Comparison of ENCODE assay signal across 9 mouse cellular contexts in the genomic region with DNA sequence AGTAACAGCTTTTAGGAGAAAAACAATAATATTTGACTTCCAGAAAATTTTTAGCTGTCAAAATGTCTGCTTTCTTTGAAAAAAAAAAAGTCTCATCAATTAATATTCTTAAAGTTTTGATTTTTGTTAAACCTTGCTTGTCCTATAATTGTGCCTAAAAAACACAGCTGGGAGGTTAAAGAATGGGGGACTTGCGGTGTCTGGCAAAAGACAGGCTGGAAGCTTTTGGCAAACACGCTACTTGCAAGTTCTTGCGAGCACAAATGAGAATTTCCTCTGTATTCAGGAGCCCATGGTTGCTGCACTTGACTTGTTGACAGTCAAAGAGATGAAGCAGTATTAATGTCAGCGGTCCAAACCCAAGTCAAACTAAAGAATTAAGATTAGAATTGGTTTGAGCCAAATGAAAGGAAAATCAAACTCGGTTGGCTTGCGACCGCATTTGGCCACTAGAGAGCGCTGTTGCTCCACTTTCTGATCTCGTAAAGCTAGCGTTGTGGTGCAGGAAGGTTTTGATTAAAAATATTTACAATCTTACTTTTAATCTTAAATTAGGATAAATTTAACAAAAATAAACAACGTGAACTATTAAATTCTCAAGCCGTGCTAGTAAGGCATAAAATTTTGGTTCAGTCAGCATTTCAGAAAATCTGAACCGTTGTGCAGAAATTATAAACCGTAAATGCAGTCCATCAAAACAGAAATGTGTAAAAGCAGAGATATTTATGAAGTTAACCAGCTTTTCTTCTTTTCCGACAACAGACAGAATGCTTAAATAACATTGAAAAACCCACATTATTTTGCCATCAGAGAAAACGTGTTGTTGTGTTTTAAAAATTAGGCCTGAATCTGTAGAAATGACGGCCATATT. TPM values are rescaled to one million over a fixed set of nuclear protein-coding genes. Genes with fewer than 3 reads are reported as not detected.
A peak's percentile ranks its signal among the peaks of the same experiment; 100 is the strongest.
DNase-seq lines count a peak whose midpoint lies in the region; ATAC-seq and TF ChIP-seq lines count a peak whose summit lies in the region.
"Had no signal": no experiment of that assay in that cellular context is flagged by ENCODE, and none has a peak within 500 bp of the region (broad histone marks: within the 10 kb centered on the region; RNA-seq: fewer than 3 reads in every experiment).

No protein-coding gene starts in this region.

- DNase-seq in spleen, adult 2 months (ENCODE audit: low read depth in 1 of 2, low spot score in 2 of 2): peak; percentile 11 to 44
- no peak for DNase-seq in spleen, adult 12 weeks (ENCODE audit: low spot score)
- peak; percentile 90 for DNase-seq in adrenal gland, postnatal 10 days
- peak; percentile 82 for DNase-seq in embryo, embryonic 9.5 days (ENCODE audit: extremely low spot score)
- peak; percentile 94 for DNase-seq in kidney, postnatal 10 days
- peak in 2 of 3 experiments; percentile 14 to 20 for DNase-seq in liver, embryonic 14.5 days (ENCODE audit: low read depth in 3 of 3, low spot score in 3 of 3)
- peak; percentile 84 to 89 for DNase-seq in right cerebral cortex, adult 2 months (ENCODE audit: low spot score in 2 of 2)

- H3K4me3 ChIP-seq in spleen, adult 2 months (ENCODE audit: extremely low read depth, insufficient read depth, insufficient read length): no peak overlapping the region
- H3K4me3 ChIP-seq in liver, embryonic 14.5 days (ENCODE audit: insufficient read depth in 1 of 2, low read depth in 2 of 2, low read length in 2 of 2): no peak overlapping the region
- H3K4me3 ChIP-seq: hindbrain, embryonic 15.5 days had no signal

- no peak overlapping the region for H3K4me2 ChIP-seq in liver, embryonic 14.5 days (ENCODE audit: low read depth)
- H3K4me2 ChIP-seq: hindbrain, embryonic 15.5 days had no signal

- no peak for ATAC-seq in liver, embryonic 14.5 days (ENCODE audit: insufficient read depth)
- no peak for ATAC-seq in monocyte, adult 5-6 weeks (replicated peaks; ENCODE audit: insufficient number of reproducible peaks, low FRiP score, low TSS enrichment, poor library complexity, severe bottlenecking)

- peaks cover 11% of the 10 kb centered on the region; the same call in 1 of the 2 replicates for H3K4me1 ChIP-seq in spleen, adult 2 months (ENCODE audit: control insufficient read depth, insufficient read depth, insufficient read length)
- H3K4me1 ChIP-seq in liver, embryonic 14.5 days (replicated peaks; ENCODE audit: control insufficient read depth in 2 of 2, insufficient read depth in 2 of 2, low read length in 1 of 2): no peaks in the 10 kb centered on the region

- WGBS in spleen, adult 2 months: 21% methylated on average over 17 of the region's 17 CpGs
- WGBS in liver, embryonic 14.5 days (ENCODE audit: insufficient replicate concordance): 16% methylated on average over 17 of the region's 17 CpGs

- no peak overlapping the region for H3K9ac ChIP-seq in liver, embryonic 14.5 days (replicated peaks)
- H3K9ac ChIP-seq: hindbrain, embryonic 15.5 days had no signal

- TF ChIP-seq POLR2A in spleen, adult 2 months (IDR thresholded peaks at IDR 0.05; ENCODE audit: low read depth, low read length): no peak

- H3K27ac ChIP-seq in spleen, adult 2 months (ENCODE audit: insufficient read depth, low read length): no peak overlapping the region
- H3K27ac ChIP-seq in liver, embryonic 14.5 days: no peak overlapping the region
- H3K27ac ChIP-seq: hindbrain, embryonic 15.5 days had no signal

- peaks cover 49% of the 10 kb centered on the region for H3K27me3 ChIP-seq in spleen, adult 2 months (ENCODE audit: control insufficient read depth, insufficient read depth, low read length)
- H3K27me3 ChIP-seq in liver, embryonic 14.5 days (ENCODE audit: control insufficient read depth, insufficient read depth, low read length): peaks cover 98% of the 10 kb centered on the region

- TF ChIP-seq CTCF in spleen, adult 2 months (IDR thresholded peaks at IDR 0.05; ENCODE audit: extremely low read depth, insufficient read depth, insufficient read length, insufficient replicate concordance): peak; percentile 81; the same call in 1 of the 2 replicates
- TF ChIP-seq CTCF in liver, embryonic 14.5 days (IDR thresholded peaks at IDR 0.05; ENCODE audit: low read depth): peak; percentile 82

- no peak for TF ChIP-seq EP300 in liver, embryonic 14.5 days (IDR thresholded peaks at IDR 0.05; ENCODE audit: low read depth)

- H3K36me3 ChIP-seq in spleen, adult 2 months (ENCODE audit: control insufficient read depth, insufficient read depth, low read length): no peaks in the 10 kb centered on the region
- H3K36me3 ChIP-seq in liver, embryonic 14.5 days (replicated peaks; ENCODE audit: control insufficient read depth, insufficient read depth, low read depth): no peaks in the 10 kb centered on the region
- H3K36me3 ChIP-seq: hindbrain, embryonic 15.5 days had no signal

- no peaks in the 10 kb centered on the region for H3K9me3 ChIP-seq in liver, embryonic 14.5 days (ENCODE audit: control insufficient read depth, low read length)
- H3K9me3 ChIP-seq: hindbrain, embryonic 15.5 days had no signal

RNA-seq across cellular contexts. Expression of gene Hoxd8, which starts 2.2 kb away (rescaled TPM):
- 0.32 and 0.41 TPM in 2 replicates for polyA plus RNA-seq in spleen, adult 2 months (2012; rRNA removed)
- total RNA-seq in adrenal gland, postnatal 10 days (2021): 10 to 100 TPM; 25.0 to 26.2 TPM
- polyA plus RNA-seq in liver, embryonic 14.5 days (2012; rRNA removed): 0.02 and 0.04 TPM in 2 replicates
- 0.06 TPM in 1 of 2 replicates, not detected in the other for polyA plus RNA-seq in liver, embryonic 14.5 days (2014; fragmentation: Nextera tagmentation; extraction: Ambion mirVana)
- not detected in 3 replicates for total RNA-seq in monocyte, adult 5-6 weeks (2017)

RNA-seq across cellular contexts. Expression of gene Hoxd9, which starts 4.7 kb away (rescaled TPM):
- polyA plus RNA-seq in spleen, adult 2 months (2012; rRNA removed): 0.04 and 0.06 TPM in 2 replicates
- total RNA-seq in adrenal gland, postnatal 10 days (2021): 1 to 10 TPM; 4.6 TPM
- 0.03 TPM in 1 of 2 replicates, not detected in the other for polyA plus RNA-seq in liver, embryonic 14.5 days (2012; rRNA removed)
- polyA plus RNA-seq in liver, embryonic 14.5 days (2014; fragmentation: Nextera tagmentation; extraction: Ambion mirVana): not detected in 2 replicates
- not detected in 3 replicates for total RNA-seq in monocyte, adult 5-6 weeks (2017)
- polyA plus RNA-seq: hindbrain, embryonic 15.5 days had no signal

RNA-seq across cellular contexts. Expression of gene Hoxd3, which starts 9.5 kb away (rescaled TPM):
- not detected in 2 replicates for polyA plus RNA-seq in spleen, adult 2 months (2012; rRNA removed)
- under 1 TPM; 0.33 to 0.42 TPM for total RNA-seq in adrenal gland, postnatal 10 days (2021)
- polyA plus RNA-seq in liver, embryonic 14.5 days (2012; rRNA removed): 0.02 and 0.19 TPM in 2 replicates
- not detected in 2 replicates for polyA plus RNA-seq in liver, embryonic 14.5 days (2014; fragmentation: Nextera tagmentation; extraction: Ambion mirVana)
- not detected in 3 replicates for total RNA-seq in monocyte, adult 5-6 weeks (2017)

RNA-seq across cellular contexts. Expression of gene Hoxd4, which starts 9.5 kb away (rescaled TPM):
- 0.29 and 0.41 TPM in 2 replicates for polyA plus RNA-seq in spleen, adult 2 months (2012; rRNA removed)
- 10 to 100 TPM in 1 of 2 experiments, 1 to 10 TPM in 1; 7.0 to 18.8 TPM for total RNA-seq in adrenal gland, postnatal 10 days (2021)
- polyA plus RNA-seq in liver, embryonic 14.5 days (2012; rRNA removed): 0.04 TPM in 1 of 2 replicates, not detected in the other
- not detected in 2 replicates for polyA plus RNA-seq in liver, embryonic 14.5 days (2014; fragmentation: Nextera tagmentation; extraction: Ambion mirVana)
- not detected in 3 replicates for total RNA-seq in monocyte, adult 5-6 weeks (2017)

RNA-seq across cellular contexts. Expression of gene Hoxd10, which starts 10.5 kb away (rescaled TPM):
- polyA plus RNA-seq in spleen, adult 2 months (2012; rRNA removed): not detected in 2 replicates
- under 1 TPM; 0.15 to 0.27 TPM for total RNA-seq in adrenal gland, postnatal 10 days (2021)
- polyA plus RNA-seq in liver, embryonic 14.5 days (2012; rRNA removed): 0.07 TPM in 1 of 2 replicates, not detected in the other
- not detected in 2 replicates for polyA plus RNA-seq in liver, embryonic 14.5 days (2014; fragmentation: Nextera tagmentation; extraction: Ambion mirVana)
- not detected in 3 replicates for total RNA-seq in monocyte, adult 5-6 weeks (2017)
- polyA plus RNA-seq: hindbrain, embryonic 15.5 days had no signal

Comparison
In these comparisons a context has a peak if more than half of its experiments do, and no peak if none do; other contexts are left out.
1. RNA of gene Hoxd8, which starts 2.2 kb away (total RNA-seq): 25.0 to 26.2 TPM in adrenal gland, postnatal 10 days; not detected in monocyte, adult 5-6 weeks; every median in the first group is over 10 times any median in the second.